Mouse (Mus musculus) hindbrain, embryonic 14.5 days (tissue): ENCODE measurements around the gene Usp4. TPM values are rescaled to one million over a fixed set of nuclear protein-coding genes. Genes with fewer than 3 reads are reported as not detected.
A peak's percentile ranks its signal among the peaks of the same experiment; 100 is the strongest.

Experiments used
- ATAC-seq: fragments of 200-750 bp; cut with Nextera tagmentation; 2 replicates; pipeline ENCODE4 v1.8.0; 2017; ENCODE audit warnings: moderate number of reproducible peaks, mild to moderate bottlenecking, moderate TSS enrichment, moderate library complexity; ENCODE audit not compliant: low FRiP score
- DNase-seq: peaks from one replicate; pipeline ENCODE4 v3.0.0-alpha.2; 2015; ENCODE audit warnings: low spot score
- H3K27ac ChIP-seq: fragments of 300-500 bp; sonication (generic); 2 replicates; pipeline ENCODE4 v1.5.1; 2014; ENCODE audit warnings: mild to moderate bottlenecking, moderate library complexity
- H3K27me3 ChIP-seq: fragments of 300-500 bp; sonication (generic); 2 replicates; pipeline ENCODE4 v1.6.1; 2014; ENCODE audit warnings: mild to moderate bottlenecking, low read length, mixed read lengths; ENCODE audit not compliant: control insufficient read depth, insufficient read depth
- H3K36me3 ChIP-seq: fragments of 300-500 bp; sonication (generic); replicated peaks from 2 replicates; pipeline ENCODE4 v1.6.1; 2014; ENCODE audit not compliant: control insufficient read depth, insufficient read depth
- H3K4me1 ChIP-seq: fragments of 300-500 bp; sonication (generic); replicated peaks from 2 replicates; pipeline ENCODE4 v1.6.1; 2014; ENCODE audit warnings: antibody characterized with exemption, low read length, mixed read lengths; ENCODE audit not compliant: control insufficient read depth, insufficient read depth
- H3K4me2 ChIP-seq: fragments of 300-500 bp; sonication (generic); replicated peaks from 2 replicates; pipeline ENCODE4 v1.6.1; 2014; ENCODE audit warnings: mild to moderate bottlenecking, moderate library complexity
- H3K4me3 ChIP-seq: fragments of 300-500 bp; sonication (generic); replicated peaks from 2 replicates; pipeline ENCODE4 v1.5.1; 2014; ENCODE audit warnings: mild to moderate bottlenecking, low read length
- H3K9ac ChIP-seq: fragments of 300-500 bp; sonication (generic); 2 replicates; pipeline ENCODE4 v1.6.1; 2014
- H3K9me3 ChIP-seq: fragments of 300-500 bp; sonication (generic); 2 replicates; pipeline ENCODE4 v1.6.1; 2016; ENCODE audit warnings: low read length; ENCODE audit not compliant: control insufficient read depth
- WGBS: fragments of 180-500 bp; shearing (Covaris S2); extraction: QIAGEN DNeasy Blood & Tissue Kit; methylation state at CpG from one replicate; pipeline ENCODE4 v1.1.7; 2014; 5-methylcytosine and 5-hydroxymethylcytosine counted together
- polyA plus RNA-seq: library from polyadenylated mRNA; unstranded; fragments of >200 nt; fragmentation: Nextera tagmentation; extraction: Ambion mirVana; gene quantifications from 2 replicates; pipeline ENCODE4 v1.2.1, GENCODE M21; 2014

The Usp4 gene
- polyA plus RNA-seq, 1 experiment from 2014 or later = 127 TPM

GRCm38 (mm10) chr9:108394191-108394590, 46.5 kb downstream of the Usp4 start:
- no peak overlapping the region for H3K4me3 ChIP-seq
- H3K36me3 ChIP-seq = peaks cover 48% of the 10 kb centered on the region
- H3K27ac ChIP-seq = no peak overlapping the region
- DNase-seq (no peak), ATAC-seq (no peak)
- no peak overlapping the region for H3K9ac ChIP-seq
- no peaks in the 10 kb centered on the region for H3K4me1 ChIP-seq
- WGBS = 97% methylated on average over 6 of the region's 6 CpGs
- H3K27me3 ChIP-seq = no peaks in the 10 kb centered on the region
- H3K9me3 ChIP-seq = no peaks in the 10 kb centered on the region
- no peak overlapping the region for H3K4me2 ChIP-seq

DNA sequence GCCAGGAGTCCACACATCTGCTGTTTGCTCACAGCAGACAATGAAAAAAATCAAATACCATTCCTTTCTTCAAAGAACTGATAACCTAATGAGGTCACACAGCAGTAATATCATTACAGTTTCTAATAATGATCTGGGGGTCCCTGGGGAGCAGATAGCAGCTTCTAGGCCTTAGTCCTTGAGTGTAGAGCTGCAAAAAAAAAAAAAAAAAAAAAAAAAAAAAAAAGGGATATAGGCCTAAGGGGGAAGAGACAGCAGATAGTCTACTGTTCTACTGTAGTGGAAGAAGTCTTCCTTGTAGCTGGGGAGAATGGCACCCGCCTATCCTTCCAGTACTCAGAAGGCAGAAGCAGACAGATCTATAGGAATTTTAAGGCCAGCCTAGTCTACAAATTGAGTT, 47.8 kb downstream of the Usp4 start:
- no peaks in the 10 kb centered on the region for H3K27me3 ChIP-seq
- no peak overlapping the region for H3K4me2 ChIP-seq
- H3K36me3 ChIP-seq = peaks cover 37% of the 10 kb centered on the region
- H3K4me3 ChIP-seq = no peak overlapping the region
- ATAC-seq (no peak), DNase-seq (no peak)
- WGBS = 86% methylated on average over 1 of the region's 1 CpGs
- H3K4me1 ChIP-seq = no peaks in the 10 kb centered on the region
- no peaks in the 10 kb centered on the region for H3K9me3 ChIP-seq
- H3K9ac ChIP-seq = no peak overlapping the region
- H3K27ac ChIP-seq = no peak overlapping the region

DNA sequence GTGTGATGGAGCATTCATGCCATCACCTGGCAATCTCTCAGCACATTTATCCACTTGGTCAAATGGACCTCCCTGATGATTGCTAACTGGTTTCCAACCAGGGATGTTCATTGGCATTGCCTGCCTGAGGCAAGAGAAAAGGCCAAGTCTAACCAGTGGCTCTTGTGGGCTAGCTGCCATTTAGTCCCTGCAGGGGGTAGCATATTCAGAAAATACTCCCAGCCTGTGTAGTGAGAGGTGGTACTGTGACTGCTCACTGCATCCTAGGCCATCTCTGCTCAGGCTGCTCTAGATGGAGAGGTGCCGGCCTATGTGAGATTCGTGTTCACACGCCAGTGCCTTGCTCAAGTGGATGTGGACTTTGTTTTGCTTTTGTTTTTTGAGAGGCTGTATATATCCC, 50.7 kb downstream of the Usp4 start:
- Histone ChIP-seq H3K9me3 (no peaks in the 10 kb centered on the region), H3K4me2 (no peak overlapping the region), H3K27me3 (no peaks in the 10 kb centered on the region), H3K4me1 (peaks cover 9% of the 10 kb centered on the region; the same call in 1 of the 2 replicates), H3K9ac (no peak overlapping the region), H3K36me3 (peaks cover 8% of the 10 kb centered on the region), H3K27ac (no peak overlapping the region), H3K4me3 (no peak overlapping the region)
- 91% methylated on average over 3 of the region's 3 CpGs for WGBS
- ATAC-seq (no peak), DNase-seq (no peak)

DNA sequence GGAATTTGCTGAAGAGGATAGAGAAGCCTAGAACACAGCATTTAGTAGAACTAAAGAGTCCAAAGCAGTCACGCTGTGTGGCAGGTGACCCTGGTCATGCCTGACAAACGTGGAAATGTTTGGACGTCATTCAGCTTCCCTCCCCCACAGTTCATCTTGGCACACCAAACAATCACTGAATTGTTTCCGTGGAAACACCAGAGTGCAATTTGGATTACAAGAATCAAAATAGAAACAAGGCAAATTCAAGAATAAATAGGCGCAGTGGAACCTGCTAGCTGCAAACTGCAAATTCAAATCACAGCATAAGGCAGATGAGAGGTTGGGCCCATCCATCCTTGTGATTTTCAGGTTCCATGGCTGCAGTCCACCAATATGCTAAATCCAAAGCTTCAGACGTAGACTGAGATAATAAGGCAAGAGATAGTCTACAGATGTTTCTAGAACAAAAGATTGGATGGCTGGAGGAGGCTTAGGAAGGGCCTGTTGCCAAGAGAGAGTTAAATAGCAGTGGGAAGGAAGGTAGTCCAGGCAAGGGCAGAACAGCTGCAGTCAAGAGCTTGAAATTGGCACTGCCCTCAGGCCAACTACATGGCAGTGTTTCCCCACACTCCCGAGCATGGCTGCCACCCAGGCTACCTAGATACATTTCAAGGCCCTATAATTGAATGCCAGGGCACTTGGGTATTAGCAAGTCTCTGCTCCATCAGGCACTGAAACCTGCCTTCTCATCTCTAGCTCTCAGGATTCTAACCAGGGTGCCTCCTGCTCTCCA, 53.7 kb downstream of the Usp4 start:
- no peaks in the 10 kb centered on the region for H3K27me3 ChIP-seq
- H3K4me1 ChIP-seq = peaks cover 9% of the 10 kb centered on the region; the same call in 1 of the 2 replicates
- H3K9me3 ChIP-seq = no peaks in the 10 kb centered on the region
- peak overlapping the region; percentile 57 for H3K27ac ChIP-seq
- 31% methylated on average over 7 of the region's 7 CpGs for WGBS
- H3K9ac ChIP-seq = no peak overlapping the region
- no peaks in the 10 kb centered on the region for H3K36me3 ChIP-seq
- DNase-seq (peak; percentile 50), ATAC-seq (no peak)
- no peak overlapping the region for H3K4me2 ChIP-seq
- no peak overlapping the region for H3K4me3 ChIP-seq

GRCm38 (mm10) chr9:108403081-108403480, 55.4 kb downstream of the Usp4 start:
- Histone ChIP-seq H3K4me2 (no peak overlapping the region), H3K27ac (no peak overlapping the region), H3K9me3 (no peaks in the 10 kb centered on the region), H3K36me3 (no peaks in the 10 kb centered on the region), H3K4me1 (peaks cover 9% of the 10 kb centered on the region; the same call in 1 of the 2 replicates), H3K9ac (no peak overlapping the region), H3K27me3 (no peaks in the 10 kb centered on the region), H3K4me3 (no peak overlapping the region)
- DNase-seq (no peak), ATAC-seq (no peak)
- WGBS = 76% methylated on average over 4 of the region's 4 CpGs

DNA sequence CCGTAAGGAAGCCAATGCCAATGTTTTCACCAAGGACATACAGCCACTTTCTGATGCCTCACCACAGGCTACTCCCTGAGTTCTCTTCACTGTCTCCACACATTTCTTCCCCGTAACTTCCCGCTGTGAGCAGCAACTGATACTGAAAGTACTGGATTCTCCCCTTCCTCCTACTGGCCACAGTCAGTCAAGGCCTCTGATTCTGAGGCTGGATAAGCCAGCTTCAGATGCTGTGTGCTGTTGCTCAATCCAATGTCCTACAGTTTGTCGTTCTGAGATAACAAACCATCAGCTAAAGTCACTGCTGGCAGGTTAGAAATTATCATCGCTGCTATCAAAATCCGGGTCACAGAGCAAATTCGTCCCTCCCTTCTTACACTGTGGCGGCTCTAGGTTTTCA, 56.8 kb downstream of the Usp4 start:
- Histone ChIP-seq H3K4me1 (peaks cover 9% of the 10 kb centered on the region; the same call in 1 of the 2 replicates), H3K36me3 (no peaks in the 10 kb centered on the region), H3K4me2 (no peak overlapping the region), H3K9ac (no peak overlapping the region), H3K27ac (no peak overlapping the region), H3K4me3 (no peak overlapping the region), H3K9me3 (no peaks in the 10 kb centered on the region), H3K27me3 (no peaks in the 10 kb centered on the region)
- DNase-seq (no peak), ATAC-seq (no peak)
- WGBS = 78% methylated on average over 8 of the region's 8 CpGs

DNA sequence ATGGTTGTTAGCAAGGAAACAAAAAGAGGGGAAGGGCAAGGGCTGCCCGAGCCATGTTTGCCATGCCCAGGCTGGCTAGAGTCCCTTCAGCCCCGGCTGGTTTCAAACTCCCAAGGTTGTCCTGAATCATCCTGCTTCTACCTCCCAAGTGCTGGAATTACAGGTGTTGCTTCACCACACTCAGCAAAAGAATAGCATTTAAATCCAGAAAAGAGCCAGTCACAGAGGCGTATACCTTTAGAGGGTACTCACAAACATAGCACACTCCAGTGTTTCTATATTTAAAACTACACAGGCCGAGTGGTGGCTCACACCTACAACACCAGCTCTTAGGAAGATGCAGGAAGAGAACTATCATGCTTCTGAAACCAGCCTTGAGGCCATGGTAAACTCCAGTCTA, 61.9 kb downstream of the Usp4 start:
- Histone ChIP-seq H3K4me2 (no peak overlapping the region), H3K4me3 (no peak overlapping the region), H3K4me1 (no peaks in the 10 kb centered on the region), H3K9ac (no peak overlapping the region), H3K27me3 (no peaks in the 10 kb centered on the region), H3K27ac (no peak overlapping the region), H3K36me3 (no peaks in the 10 kb centered on the region), H3K9me3 (no peaks in the 10 kb centered on the region)
- DNase-seq = no peak
- 91% methylated on average over 4 of the region's 4 CpGs for WGBS
- no peak for ATAC-seq

DNA sequence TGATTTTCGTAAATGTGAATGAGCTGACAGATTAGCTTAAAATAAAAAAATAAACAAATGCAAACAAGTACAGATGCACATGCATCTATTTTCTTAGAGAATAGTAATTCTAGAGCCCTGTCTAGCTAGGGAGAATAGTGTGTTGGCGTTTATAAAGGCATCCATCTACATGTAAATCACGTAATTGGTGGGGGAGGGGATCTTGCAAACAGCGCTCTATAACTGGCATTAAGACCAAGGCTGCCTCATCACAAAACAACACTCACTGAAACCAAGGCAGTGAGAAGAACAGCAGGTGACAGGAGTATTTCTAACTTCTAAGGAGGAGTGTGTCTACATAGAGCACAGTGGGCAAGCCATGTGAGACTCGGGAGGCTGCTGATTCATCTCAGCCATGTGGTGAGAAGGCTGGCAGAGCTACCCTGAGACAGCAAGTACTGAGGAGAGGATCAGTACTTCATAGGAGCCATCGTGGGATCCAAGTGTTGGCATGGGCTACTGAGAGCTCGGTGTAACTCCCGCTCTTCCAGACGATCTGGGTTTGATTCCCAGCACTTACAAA, 63.8 kb downstream of the Usp4 start:
- ATAC-seq = no peak
- Histone ChIP-seq H3K27me3 (no peaks in the 10 kb centered on the region), H3K4me3 (no peak overlapping the region), H3K36me3 (no peaks in the 10 kb centered on the region), H3K9ac (no peak overlapping the region), H3K9me3 (no peaks in the 10 kb centered on the region), H3K4me2 (no peak overlapping the region), H3K27ac (no peak overlapping the region), H3K4me1 (no peaks in the 10 kb centered on the region)
- WGBS = 73% methylated on average over 9 of the region's 9 CpGs
- no peak for DNase-seq

DNA sequence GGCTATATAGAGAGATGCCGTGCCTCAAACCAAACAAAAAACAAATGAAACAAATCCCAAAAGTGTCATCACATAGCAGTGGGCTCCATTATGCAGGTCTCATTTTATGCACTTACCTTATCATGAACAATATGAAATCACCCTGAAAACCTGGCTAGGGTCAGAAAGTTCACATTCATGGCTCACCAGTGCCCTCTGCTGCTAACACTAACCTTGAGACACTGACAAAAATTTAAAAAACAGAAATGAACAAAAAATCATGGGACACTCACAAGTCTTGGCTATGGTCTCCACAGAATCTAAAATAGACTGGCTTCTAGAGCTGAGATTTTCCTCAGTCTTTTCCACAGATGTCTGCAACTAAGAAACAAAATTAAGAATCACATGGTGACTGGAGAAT, 64.6 kb downstream of the Usp4 start:
- no peaks in the 10 kb centered on the region for H3K9me3 ChIP-seq
- DNase-seq (no peak), ATAC-seq (no peak)
- 91% methylated on average over 1 of the region's 1 CpGs for WGBS
- no peaks in the 10 kb centered on the region for H3K36me3 ChIP-seq
- H3K27ac ChIP-seq = no peak overlapping the region
- H3K27me3 ChIP-seq = no peaks in the 10 kb centered on the region
- no peak overlapping the region for H3K4me3 ChIP-seq
- no peaks in the 10 kb centered on the region for H3K4me1 ChIP-seq
- no peak overlapping the region for H3K4me2 ChIP-seq
- H3K9ac ChIP-seq = no peak overlapping the region
